Mouse (Mus musculus) monocyte, adult 2 months (primary cell): ENCODE results near the gene Unc79.

Experiments used
- DNase-seq, 2 experiments: peaks; one replicate each; pipeline ENCODE4 v3.0.0; 2022; ENCODE audit warnings: low spot score in 2 of 2, low read depth in 1 of 2

The Unc79 gene

GRCm38 (mm10) chr12:103040136-103040535 is 91.5 kb downstream of the Unc79 start:
- no peak for DNase-seq

DNA sequence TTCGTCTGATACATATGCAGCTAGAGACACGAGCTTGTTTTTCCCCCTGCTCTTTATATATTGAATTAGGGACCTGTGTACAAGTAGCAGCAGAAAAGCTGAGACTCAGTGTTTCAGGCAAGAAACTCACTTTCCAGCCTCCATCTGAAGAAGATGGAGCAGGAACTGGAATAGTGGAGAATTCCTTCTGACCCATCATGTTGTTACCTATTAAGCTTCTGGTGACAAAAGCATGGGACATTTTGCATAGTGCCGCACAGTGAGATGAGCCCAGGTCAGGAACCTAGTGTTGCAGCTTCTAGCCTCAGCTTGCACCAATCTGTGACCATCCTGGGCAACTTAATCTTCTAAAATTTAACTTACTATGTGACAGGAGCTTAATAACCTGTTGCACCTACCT is 92.7 kb downstream of the Unc79 start:
- no peak for DNase-seq

DNA sequence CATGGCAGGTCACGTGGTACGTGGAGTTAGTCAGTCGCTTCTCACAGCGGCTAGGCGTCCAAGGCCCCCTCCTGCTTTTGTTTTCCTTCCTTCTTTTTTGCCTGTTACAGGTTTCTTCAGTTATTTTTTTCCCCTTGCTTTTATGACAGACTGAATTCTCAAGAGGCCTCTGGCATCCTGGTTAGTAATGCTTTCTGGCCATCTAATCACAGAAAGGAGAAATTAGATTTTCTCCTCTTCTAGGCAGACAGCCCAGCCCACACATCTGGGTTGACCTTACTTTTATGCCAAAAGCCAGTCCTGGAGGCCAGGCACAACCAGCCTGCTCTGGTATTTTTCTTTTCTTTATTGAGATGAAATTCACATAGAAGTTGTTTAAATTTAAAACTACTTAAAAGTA is 94.1 kb downstream of the Unc79 start:
- DNase-seq = no peak

- DNase-seq = no peak
Observed at GRCm38 (mm10) chr12:103044422-103044821, 95.8 kb downstream of the Unc79 start.

DNA sequence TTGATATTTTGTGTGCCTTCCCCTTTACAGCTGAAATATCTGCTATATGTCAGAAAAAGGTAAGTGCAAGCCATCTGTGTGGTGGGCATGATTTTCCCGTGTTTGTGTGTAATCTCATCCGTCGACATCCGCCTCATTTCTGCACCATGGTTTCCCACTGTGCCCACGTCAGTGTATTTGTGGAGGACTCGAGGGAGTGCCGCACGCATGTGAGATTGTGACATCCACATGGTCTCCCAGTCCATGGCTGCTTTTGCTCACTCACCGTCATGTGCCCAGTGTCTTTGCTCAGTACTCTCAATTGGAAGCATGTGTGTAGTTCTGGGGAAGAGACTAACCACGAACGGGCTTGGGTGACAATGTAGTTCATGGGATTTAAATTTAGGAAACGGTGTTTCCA is 101.2 kb downstream of the Unc79 start:
- DNase-seq = no peak

DNA sequence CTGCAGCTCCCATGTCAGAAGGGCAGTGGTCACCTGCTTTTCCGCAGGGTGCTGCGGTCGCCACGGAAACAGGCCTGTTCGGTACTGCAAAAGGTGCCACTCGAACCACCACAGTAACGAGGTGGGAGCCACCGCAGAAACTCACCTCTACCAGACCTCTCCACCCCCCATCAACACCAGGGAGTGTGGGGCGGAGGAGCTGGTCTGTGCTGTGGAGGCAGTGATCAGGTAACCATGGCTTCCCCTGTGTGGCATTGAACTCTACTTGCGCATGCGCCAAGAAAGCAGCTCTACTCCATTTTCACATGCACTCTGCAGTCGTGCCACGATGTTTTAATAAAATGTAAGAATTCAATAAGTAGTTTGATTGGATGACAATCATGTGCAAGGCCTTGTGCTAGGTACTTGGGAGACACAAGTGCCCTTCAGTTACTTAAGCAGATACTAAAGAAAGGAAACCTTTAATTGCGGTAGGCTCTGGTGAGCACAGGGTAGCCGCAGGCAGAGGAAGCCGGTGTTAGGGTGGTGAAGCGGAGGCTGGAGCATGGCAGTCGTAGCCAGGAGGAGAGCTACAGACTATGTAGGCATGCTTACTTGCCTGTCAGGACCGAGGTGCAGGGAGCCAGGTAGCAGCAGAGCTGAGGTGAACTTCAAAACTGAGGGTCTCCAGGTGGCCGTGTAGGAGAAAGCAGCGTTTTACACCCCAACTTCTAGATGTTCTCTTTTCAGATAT is 110.8 kb downstream of the Unc79 start:
- DNase-seq = no peak

GRCm38 (mm10) chr12:103060791-103061190 is 112.1 kb downstream of the Unc79 start:
- DNase-seq = no peak

DNA sequence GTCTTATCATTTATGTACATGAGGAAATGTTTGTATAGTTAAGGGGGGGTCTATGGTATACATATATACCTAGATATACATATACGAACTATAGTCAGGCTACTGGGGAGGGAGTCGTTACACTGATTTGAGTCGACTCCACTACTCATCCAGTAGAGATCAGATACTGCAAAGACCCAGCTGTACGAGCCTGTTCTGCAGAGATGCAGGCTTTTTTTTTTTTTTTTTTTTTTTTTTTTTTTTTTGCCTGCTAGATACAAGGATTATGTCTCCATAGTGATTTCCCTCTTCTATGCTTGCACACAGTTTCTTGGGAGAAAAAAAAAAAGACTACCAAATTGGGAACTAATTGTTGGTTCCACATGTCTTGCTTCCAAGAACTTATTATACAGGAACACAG is 113.5 kb downstream of the Unc79 start:
- no peak for DNase-seq

DNA sequence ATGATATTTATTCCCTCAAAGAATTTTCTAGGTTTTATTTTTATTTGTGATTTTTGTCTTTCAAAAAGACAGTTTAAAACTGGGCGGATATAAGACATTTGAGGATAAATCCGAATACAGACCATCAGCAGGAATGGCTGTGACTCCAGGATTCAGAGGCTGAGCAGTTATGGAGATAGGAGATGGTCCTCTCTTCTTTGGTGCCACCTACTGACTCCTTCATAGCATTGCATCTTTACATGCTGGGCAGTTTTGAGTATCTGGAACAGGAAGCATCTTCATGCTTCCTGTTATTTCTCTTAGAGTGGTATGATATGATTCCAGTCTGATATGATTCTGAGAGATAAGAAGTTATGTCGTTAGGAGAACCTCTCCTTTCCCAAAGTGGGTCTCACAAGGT is 116.3 kb downstream of the Unc79 start:
- no peak for DNase-seq

- DNase-seq = no peak
Observed at GRCm38 (mm10) chr12:103068161-103068560, 119.5 kb downstream of the Unc79 start.

DNA sequence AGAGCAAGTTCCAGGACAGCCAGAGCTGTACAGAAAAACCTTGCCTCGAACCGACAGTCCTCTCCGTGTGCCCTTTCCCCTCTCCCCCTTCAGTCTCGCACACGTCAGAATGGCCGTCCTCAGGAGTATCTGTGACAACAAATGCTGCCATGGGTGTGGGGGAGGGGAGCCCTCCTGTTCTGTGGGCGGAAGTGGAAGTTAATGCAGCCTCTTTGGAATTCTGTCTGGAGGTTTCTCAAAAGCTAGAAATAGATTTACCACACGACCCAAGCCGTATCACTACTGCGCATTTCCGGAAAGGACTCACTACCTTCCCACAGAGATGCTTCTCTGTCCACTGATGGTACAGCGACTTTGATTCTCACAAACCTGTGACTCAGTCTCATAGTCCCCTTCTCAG is 120.9 kb downstream of the Unc79 start:
- DNase-seq = no peak

- no peak for DNase-seq
Observed at GRCm38 (mm10) chr12:103073953-103074352, 125.3 kb downstream of the Unc79 start.

- no peak for DNase-seq
Observed at GRCm38 (mm10) chr12:103078751-103079150, 130.1 kb downstream of the Unc79 start.

- DNase-seq = no peak
Observed at GRCm38 (mm10) chr12:103080055-103080454, 131.4 kb downstream of the Unc79 start.

DNA sequence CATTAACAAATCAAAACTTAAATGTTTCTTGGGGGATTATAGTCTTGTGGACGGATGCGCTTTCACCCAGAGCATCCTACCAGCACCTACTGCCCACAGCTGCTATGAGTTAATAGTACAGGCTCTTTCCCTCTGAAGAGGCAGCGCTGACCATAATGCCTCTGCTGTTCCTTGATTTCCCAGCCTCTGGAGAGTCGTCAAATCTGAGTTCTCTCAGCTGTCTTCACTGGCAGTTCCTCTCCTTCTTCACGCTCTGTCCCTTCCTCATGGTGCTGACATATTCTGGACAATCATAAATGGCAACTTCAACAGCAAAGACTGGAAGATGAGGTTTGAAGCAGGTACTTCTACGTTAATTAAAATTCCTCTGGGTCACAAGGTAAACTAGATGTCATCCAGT is 143.2 kb downstream of the Unc79 start:
- no peak for DNase-seq

DNA sequence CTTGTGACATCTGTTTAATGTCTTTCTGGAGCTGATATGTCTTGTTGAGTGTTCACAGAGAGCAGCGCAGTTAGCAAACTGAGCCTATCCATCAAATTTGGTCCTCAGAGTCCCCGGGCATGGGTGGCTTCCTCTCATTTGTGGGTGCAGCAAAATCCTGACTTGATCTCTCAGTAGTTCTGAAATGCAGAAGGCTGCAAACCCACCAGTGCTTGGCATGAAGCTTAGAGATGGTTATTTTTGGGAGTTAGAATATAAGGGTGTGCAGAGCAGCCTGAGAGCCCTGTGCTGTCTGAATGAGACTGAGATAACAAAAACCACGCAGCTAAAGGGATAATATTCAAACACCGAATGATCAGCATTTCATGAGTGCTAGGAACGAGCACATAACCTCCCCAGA is 146.5 kb downstream of the Unc79 start:
- no peak for DNase-seq

GRCm38 (mm10) chr12:103099185-103099584 is 150.5 kb downstream of the Unc79 start:
- no peak for DNase-seq

- no peak for DNase-seq
Observed at GRCm38 (mm10) chr12:103100088-103100487, 151.4 kb downstream of the Unc79 start.

- DNase-seq = no peak
Observed at GRCm38 (mm10) chr12:103103041-103103440, 154.4 kb downstream of the Unc79 start.

DNA sequence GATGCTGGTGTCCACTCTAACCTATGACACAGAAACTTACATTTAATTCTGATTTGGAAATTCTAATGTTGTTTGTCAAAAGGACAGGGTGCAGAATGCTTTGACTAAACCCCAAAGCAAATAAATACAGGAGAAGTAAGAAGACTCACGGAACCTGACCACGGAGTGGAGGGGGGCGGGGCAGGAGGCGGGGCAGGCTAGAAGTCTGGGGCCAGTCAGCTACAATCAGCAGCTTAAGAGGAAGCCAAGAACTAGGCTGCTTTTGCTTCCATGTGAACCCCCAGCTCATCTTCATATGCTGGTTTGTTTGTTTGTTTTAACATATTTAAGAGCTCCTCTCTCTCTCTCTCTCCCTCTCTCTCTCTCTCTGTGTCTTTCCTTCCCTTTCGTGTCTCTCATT is 154.9 kb downstream of the Unc79 start:
- no peak for DNase-seq

DNA sequence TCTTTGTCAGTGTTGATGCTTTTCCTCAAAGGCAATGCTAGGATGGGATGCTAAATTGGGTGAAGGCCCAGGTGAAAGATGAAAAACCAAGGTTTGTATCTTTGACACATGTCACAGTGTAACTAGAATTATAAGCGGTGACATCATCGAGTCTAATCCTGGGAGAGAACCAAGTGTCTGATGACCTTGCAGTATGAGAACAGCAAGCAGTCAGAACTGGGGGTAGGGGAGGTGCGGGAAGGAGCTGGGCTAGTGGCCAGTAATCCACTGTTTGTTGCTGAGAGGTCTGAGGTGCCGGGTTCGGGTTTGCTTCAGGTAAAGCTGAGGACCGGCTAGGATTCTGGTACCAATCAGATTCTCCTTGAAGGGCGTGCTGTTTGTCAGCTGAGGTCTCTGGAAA is 160.6 kb downstream of the Unc79 start:
- DNase-seq = no peak

DNA sequence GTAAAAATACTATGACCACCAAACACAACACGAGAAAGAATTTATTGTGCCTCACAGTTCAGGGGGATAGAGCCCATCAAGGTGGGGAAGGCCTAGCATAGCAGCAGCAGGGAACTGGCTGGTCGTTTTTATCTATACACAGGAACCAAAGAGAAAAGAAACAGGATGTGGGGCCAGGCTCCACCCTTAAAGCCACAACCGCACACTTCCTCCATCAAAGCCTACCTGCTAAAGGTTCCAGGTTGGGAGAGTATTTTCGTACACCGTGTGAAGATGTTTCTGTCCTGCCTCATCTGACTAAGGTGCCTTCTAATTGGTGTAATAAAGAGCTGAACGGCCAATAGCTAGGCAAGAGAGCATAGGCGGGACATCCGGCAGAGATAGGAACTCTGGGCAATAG is 168.0 kb downstream of the Unc79 start:
- no peak for DNase-seq

DNA sequence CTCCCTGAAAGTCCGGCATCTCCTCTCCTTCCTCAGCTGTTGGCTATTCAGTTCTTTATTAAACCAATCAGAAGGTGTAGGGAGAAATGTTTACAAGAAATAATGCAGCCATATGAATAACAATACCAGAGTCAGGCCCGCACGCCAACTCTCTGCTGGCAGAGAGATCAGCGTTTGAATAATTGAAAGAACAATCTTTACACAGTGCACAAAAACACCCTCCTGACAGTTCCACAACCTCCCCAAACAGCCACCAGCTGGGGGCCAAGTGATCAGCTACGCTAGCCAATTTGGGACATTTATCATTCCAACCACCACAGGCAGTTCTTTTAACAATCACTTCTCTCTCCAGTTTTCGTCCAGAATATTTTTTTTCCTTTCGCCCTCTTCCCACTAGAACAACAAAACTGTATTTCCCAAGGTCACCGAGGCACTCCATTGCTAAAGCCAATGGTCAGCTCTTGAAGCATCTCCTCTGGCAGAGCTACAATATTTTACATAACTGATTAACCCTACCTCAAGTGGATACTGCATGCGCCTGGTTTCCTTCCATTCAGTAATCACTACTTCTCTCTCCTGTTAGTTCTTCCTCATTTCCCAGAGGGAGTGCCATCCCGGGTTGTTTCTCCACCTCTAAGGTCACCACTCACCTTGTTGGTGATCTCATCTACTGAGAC is 169.0 kb downstream of the Unc79 start:
- no peak for DNase-seq
